Mouse (Mus musculus): Measurements from ENCODE around the gene Sult1a1.

Sult1a1 gene

DNA sequence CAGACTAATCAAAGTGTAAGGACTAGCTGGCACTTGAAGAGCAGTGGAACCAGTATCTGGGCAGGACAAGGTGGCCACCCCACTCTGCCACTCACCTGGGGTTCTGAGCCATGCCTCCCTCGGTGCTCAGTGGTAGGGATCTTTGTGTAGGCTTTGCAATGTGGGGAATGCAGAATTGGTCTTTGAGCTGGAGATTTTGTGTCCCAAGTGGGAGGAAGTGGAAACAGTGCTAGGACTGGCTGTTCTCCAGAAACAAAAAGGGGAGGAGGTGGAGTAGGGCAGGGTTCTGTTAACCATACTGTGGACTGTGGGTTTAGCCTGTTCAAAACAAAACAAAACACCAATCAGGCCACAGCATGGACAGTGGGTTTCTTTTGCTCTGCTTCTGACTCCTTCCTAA is at the start of gene Sult1a1:
Gene Sult1a1 (minus strand): TSS at position 226 of the 400 bp plus-strand sequence.
- no peak for DNase-seq (ENCODE audit: low spot score)

- no peak for DNase-seq (ENCODE audit: low spot score)
These were observed 49.4 kb upstream of the Sult1a1 start for GRCm38 (mm10) chr7:126725667-126726066.

- no peak for DNase-seq (ENCODE audit: low spot score)
These were observed 48.8 kb upstream of the Sult1a1 start for GRCm38 (mm10) chr7:126725077-126725476.

- DNase-seq (ENCODE audit: low spot score), result no peak
These were observed 45.4 kb upstream of the Sult1a1 start for GRCm38 (mm10) chr7:126721635-126722034.

DNA sequence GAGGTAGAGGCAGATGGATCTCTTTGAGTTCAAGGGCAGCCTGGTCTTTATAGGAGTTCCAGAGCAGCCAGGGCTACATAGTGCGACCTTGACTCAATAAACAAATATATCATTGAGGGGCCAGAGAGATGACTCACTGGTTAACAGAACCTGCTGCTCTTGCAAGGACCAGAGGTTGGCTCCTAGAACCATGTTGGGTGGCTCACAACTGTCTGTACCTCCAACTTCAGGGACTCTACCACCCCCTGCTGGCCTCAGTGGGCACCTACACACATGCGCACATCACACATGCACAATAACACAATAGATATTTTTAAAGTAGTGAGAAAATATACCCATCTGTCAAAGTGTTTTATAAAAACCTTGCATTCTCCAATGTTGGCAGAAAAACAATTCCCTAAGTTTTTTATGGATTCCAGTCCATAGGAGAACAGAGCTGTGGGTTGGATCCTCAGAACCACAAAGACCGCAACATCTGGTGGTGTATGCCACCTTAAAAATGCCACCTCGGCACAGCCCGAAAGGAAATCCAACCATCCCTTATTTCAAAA is 42.6 kb upstream of the Sult1a1 start:
- DNase-seq (ENCODE audit: low spot score), result no peak

GRCm38 (mm10) chr7:126717566-126717965 is 41.3 kb upstream of the Sult1a1 start:
- DNase-seq (ENCODE audit: low spot score), result no peak

DNA sequence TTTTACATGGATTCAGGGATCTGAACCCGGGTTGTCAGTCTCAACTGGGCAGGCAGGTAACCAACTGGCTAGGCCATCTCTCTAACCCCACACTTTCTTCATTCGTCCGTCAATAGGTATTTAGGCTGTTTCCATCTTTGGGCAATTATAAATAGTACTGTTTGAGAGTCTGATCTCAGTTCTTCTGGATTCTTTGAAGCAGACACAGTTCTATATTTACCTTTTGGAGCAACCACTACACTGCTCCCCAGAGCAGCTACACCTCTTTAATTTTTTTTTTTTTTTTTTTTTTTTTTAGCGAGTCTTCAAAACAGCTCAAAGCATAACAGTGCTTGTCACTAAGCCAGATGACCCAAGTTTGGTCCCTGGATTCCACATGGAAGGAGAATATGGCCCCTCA is 39.4 kb upstream of the Sult1a1 start:
- DNase-seq (ENCODE audit: low spot score), result no peak

GRCm38 (mm10) chr7:126711910-126712309 is 35.7 kb upstream of the Sult1a1 start:
- DNase-seq (ENCODE audit: low spot score), result no peak

GRCm38 (mm10) chr7:126710266-126710665 is 34.0 kb upstream of the Sult1a1 start:
- DNase-seq (ENCODE audit: low spot score), result no peak

DNA sequence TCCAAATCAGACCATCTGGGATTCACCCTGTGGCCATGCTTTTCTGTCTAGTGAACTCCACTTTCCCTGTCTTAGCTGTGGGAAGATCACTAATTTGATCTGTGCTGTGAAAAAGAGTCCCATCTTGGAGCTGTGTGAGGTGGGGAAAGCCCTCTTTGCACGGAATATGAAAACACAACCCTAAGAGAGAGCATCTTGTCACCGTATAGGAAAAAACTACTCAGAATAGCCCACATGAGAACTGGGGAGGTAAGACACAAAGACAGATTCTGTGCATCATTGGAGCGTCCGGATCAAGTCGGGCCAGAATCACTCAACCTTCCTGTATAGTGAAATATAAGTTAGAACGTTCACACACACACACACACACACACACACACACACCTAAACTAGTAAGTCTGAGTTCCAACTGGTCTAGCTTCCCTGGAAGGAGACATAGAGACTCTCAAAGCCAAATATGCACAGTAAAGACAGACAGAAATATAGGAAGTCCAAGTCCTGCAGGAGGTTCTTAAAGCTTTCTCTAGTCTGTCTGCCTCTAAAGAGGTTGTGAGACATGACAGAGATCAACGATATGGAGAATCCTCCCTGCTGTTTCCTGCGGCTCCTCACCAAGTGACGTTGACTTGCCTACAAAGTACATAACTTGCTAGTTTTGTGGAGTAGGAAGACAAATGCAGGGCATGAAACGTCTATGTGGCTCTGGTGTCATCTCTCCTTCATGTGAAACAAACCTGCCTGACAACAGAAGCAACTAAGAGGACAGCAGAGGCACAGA is 32.1 kb upstream of the Sult1a1 start:
- DNase-seq (ENCODE audit: low spot score), result no peak

DNA sequence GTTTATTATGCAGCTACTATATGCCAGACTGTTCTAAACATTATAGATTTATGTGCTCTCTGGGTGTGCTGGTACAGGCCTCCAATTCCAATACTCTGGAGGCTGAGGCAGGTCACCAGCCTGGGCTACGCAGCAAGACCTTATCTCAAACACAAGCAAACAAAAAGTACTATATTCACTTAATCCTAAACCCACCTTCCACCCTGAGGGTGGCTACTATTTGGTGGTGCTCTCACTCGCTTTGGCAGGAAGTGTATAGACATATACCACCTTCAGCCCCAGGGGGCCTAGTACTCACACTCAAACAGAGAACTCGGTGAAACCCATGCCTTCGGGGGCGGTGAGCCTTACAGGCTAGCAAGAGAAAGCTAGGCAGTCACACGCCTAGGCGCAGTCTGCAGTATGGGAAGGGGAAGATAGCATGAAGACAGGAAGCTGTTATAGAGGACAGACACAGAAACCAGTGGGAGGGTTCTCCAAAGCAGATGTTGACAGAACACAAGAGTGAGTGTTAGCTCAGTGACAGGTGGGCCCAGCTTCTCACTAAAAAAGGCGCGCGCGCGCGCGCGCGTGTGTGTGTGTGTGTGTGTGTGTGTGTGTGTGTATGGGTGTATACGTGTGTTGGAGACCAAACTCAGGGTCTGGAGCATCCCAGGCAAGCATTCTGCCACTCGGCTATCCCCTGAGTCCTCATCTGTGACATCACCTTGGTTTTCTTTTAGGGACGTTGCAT is 31.4 kb upstream of the Sult1a1 start, which contains the start of gene Coro1a:
Gene Coro1a (minus strand): TSS at position 346 of the 733 bp plus-strand sequence.
- no peak for DNase-seq (ENCODE audit: low spot score)

GRCm38 (mm10) chr7:126704121-126704980 is 28.1 kb upstream of the Sult1a1 start:
- DNase-seq (ENCODE audit: low spot score), result peak; percentile 78

- DNase-seq (ENCODE audit: low spot score), result no peak
These were observed 27.5 kb upstream of the Sult1a1 start for GRCm38 (mm10) chr7:126703757-126704077.

- DNase-seq (ENCODE audit: low spot score), result no peak
These were observed 26.9 kb upstream of the Sult1a1 start for GRCm38 (mm10) chr7:126702861-126703756.

DNA sequence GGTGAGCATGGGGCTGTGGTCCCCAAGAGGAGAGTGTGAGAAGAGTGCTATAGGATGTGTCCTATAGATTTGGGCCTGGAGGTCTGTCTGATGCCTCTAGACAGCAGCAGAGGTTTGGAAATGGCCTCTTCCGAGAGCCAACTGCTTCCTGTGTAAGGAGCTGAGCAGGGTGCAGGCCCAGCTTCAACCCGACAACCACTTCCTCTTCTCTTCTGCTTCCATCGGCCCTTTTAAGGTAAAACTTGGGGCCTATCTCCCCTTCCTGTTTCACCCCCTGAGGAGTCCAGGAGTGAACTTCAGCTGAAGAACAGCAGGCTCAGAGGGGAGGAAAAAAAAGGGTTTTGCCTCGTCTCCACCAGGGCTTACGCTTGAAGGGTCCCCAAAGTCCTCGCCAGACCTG is 26.1 kb upstream of the Sult1a1 start:
- DNase-seq (ENCODE audit: low spot score), result no peak

- DNase-seq (ENCODE audit: low spot score), result no peak
These were observed 25.5 kb upstream of the Sult1a1 start for GRCm38 (mm10) chr7:126701559-126702357.

- peak; percentile 97 for DNase-seq (ENCODE audit: low spot score)
These were observed 24.8 kb upstream of the Sult1a1 start for GRCm38 (mm10) chr7:126701070-126701469.

GRCm38 (mm10) chr7:126700063-126701015 is 24.1 kb upstream of the Sult1a1 start:
- no peak for DNase-seq (ENCODE audit: low spot score)

GRCm38 (mm10) chr7:126697838-126698237 is 21.6 kb upstream of the Sult1a1 start:
- DNase-seq (ENCODE audit: low spot score), result no peak

All from embryo, embryonic 10 days (tissue).